Mouse (Mus musculus) heart, postnatal 0 days (tissue): ENCODE results near the gene Otoa.

Experiments used
- CTCF ChIP-seq: IDR thresholded peaks from 2 replicates; pipeline ENCODE4 v1.5.1; 2016; ENCODE audit warnings: antibody characterized with exemption, control low read depth, low read depth
- EP300 ChIP-seq: IDR thresholded peaks from 2 replicates; pipeline ENCODE4 v1.6.1; 2016; ENCODE audit warnings: antibody characterized with exemption, low read depth

DNA sequence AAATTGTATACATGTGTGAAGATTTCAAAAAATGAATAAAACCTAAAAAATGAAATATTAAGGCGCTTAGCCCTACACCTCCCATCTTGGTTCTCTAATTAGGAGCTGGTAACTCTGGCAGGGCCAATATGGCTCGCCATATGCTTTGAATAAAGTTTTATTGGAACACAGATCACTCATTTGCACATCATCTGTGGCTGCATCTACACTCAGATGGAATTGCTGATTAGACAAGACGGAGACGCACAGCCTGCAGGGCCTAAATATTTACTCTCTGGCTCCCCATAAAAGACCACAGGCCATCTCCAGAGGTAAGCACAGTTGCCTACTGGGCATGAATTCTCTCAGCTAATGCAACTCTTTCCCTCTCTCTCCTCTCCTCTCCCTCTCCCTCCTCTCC lies 130.4 kb downstream of the Otoa start:
- TF ChIP-seq CTCF (no peak), EP300 (no peak)
